Mouse (Mus musculus): ENCODE measurements around the gene Sept9.

The Sept9 gene

GRCm38 (mm10) chr11:117296500-117297189, 97.2 kb downstream of the Sept9 start:
- DNase-seq, result peak; percentile 90

GRCm38 (mm10) chr11:117297190-117297829, 97.8 kb downstream of the Sept9 start:
- DNase-seq, result peak; percentile 91

DNA sequence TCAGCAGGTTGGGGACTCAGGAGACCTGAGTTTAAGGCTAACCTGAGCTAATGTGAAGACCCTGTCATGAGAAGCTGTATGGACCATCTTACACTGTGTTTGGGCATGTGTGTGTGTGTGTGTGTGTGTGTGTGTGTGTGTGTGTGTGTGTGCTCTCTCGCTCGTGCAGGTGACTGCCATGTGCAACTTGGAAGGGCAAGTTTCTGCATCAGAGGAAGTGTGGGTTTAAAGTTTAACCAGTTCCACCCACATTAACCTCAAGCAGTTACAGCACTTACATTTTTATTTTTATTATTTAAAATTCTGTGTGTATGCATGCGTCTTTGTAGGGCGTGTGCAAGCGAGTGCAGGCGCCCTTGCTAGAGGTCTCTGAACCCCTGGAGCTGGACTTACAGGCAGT, 100.3 kb downstream of the Sept9 start:
- DNase-seq, result no peak

GRCm38 (mm10) chr11:117300809-117301208, 101.3 kb downstream of the Sept9 start:
- no peak for DNase-seq

GRCm38 (mm10) chr11:117301716-117302115, 102.3 kb downstream of the Sept9 start:
- DNase-seq, result no peak

- no peak for DNase-seq
Observed at GRCm38 (mm10) chr11:117302371-117302770, 102.9 kb downstream of the Sept9 start.

DNA sequence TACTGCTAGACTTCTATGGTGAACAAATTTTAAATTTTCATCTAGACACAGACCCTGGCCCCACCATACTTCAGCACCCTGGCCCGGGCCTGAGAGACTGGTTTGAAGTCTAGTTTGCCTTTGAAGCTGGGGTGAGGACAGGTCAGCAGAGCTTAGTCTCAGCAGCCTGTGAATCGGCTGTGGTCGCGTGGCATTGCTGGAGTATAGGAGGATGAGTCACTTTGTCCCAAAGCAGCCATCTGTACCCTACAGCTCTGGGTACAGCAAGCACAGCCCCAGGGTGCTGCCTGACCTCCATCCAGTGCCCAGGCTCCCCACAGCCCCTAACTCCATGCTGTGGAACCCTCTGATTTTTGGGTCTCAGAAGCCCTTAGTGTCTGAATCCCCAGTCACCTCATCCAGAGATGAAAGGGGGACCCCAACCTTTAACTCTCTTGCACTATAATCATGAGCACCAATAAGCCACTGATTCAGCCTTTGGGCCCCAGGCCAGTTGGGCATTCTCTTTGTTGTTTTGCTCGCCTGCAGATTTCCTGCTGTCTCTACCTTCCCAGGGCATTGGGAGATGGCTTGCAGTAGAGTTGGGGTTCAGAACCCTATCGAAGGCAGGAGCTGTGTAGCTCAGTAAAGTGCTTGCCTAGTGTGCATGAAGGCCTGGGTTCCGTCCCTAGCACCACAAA, 106.2 kb downstream of the Sept9 start:
- DNase-seq, result no peak

DNA sequence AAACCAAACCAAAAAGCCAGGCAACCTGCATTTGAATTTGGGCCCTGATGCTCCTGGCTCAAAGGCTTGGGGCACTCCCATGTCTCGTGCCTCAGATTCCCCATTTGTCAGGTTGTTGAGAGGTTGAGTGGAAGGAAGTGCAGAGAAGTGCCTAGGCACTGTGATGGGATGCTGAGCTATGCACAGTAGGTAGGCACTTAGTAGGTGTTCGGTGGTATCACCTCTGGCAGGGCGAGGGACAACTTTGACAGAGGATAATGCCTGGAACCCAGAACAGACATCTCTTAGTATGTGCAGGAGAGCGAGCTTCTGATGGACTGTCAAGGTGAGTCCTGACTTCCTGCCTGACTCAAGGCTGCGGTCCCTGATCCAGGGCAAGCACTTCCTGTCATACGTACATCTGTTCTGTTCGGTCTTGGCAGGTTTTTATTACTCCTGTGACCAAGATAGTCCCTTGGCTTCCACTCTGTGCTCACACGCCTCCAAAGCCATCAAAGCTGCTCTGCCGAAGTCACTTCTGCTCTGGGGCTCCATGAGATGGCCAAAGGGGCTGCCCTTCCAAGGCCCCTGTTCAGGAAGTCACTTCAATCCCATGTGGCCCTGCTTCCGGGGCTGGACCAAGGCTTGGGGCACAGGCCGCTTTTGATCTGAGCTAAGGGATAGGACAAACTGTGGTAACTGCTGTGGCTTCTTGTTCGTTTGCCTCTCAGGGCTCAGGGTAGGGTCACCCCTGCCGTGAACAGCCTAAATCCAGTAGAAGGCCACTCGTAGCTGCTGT, 107.0 kb downstream of the Sept9 start:
- DNase-seq, result peak; percentile 97

GRCm38 (mm10) chr11:117307895-117308786, 108.7 kb downstream of the Sept9 start:
- DNase-seq, result peak; percentile 98

DNA sequence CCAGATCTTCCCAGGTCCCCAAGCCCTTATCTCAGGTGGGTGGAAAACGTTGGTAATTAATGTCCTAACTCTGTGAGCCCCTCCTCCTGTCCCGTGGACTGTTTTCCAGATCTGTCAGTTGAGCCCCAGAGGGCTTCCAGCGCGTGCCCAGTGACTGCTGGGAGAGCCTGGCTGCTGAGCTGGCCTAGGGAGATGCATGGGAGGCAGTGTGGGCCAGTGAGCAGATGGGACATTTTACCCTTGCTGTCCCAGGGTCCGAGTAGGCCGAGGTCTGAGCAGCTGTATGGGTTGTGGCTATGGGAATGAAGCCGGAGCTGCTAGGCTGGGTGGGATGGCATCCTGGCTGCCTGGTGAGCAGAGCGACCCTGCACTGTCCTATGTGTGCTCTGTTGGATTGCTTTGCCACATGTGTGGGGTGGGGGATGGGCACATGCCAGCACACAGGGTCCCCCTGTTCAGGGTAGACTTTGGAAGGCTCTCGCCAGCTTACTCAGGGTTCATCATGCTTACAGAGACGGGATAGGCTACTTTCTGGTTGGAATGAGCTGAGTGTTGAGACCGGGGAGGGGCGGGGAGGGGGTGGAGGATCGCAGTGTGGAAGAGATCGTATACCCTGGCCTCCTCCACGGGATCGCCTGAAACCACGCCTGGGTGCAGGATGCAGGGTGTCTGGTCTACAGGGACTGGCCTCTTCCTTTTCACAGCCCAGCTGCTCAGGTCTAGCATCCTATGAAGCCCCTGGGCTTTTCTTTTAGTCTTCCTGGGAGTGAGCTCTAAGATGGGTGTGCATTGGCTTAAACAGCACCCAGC, 109.9 kb downstream of the Sept9 start:
- DNase-seq, result peak; percentile 94

DNA sequence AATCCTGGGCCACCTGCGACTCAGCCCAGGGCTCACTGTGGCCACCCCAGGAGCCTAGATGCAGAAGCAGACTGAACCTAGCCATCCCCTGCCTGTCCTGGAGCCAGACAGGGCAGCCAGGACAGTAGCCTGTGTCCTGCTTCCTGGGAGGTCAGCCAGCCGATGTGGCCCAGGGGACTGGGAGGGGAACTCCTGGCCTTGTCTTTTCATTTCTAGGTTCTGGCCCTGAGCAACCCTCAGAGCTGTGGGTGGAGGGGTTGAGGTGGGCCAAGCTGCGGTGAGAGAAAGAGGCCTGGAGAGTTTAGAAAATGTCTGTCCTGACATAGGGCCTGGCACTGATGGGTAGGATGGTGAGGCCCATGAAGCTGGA, 110.4 kb downstream of the Sept9 start:
- peak; percentile 97 for DNase-seq

- no peak for DNase-seq
Observed at GRCm38 (mm10) chr11:117310341-117311107, 111.1 kb downstream of the Sept9 start.

DNA sequence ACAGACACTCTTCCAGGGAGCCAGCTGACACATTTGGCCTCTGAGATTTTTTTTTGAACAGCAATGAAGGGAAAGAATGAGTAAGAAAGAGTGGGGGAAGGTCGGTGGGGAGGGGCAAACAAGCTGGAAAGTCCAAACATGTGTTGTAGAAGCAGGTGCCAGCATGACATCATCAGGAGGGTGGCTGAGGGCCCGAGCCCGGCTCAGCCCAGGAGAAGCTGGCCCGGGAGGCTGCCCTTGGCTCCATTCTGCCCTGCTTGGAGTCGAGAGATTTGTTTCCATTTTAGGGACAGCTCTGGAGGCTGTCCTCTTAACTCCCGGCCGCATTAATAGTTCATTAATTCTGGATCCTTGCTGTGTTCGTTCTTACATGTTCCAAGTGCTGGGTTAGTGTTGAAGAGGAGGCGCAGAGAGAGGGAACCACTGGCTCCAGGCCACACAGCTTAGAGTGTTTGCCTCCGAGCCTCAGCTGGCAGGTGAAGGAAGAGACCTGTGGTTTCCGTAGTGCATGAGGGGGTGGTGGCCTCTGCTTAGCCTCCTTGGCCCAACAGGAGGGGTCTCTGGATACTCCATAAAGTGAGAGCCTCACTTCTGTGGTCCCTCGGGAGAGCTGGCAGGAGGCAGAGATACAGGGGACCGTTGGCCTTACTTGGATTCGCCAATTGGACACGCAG, 111.8 kb downstream of the Sept9 start:
- peak; percentile 98 for DNase-seq

DNA sequence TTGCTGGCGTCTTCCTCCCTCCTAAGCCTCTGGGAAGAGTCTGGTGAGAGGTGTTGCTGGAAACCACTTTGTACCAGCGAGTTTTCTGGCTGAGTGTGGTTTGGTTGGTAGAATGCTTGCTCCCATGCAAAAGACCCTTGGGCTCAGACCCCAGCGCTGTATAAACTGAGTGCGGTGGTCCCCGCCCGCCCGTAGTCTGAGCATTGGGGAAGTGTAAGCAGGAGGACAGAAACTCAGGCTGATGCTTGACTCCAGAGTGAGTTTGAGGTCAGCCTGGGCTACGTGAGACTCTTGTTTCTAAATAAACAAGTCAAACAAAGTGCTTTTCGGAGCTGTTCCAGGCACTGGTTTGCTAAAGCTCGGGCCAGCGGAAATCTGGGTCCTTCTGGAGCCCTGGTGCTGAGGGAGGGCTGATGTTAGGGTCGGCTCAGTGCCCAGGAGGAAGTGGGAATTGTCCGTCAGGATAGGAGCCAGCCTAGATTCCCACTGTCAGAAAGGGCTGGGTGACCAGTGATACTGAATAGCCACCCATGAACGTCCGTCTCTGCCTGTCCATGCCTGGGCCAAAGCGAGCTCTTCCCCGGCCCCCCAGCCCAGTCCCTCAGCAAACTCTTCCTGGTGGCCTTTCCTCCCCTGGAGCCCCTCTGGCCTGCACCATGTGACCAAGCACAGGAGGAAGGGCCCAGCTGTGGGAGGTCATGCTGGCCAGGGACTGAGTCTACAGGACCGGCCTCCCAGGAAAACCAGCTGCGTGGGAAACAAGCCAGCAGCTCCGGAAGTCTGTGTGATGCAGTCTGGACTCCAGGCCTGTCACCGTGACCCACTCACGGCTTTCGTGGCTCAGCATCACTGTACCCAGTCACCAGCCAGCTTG, 112.8 kb downstream of the Sept9 start:
- DNase-seq, result peak; percentile 99

- DNase-seq, result no peak
Observed at GRCm38 (mm10) chr11:117312936-117313335, 113.5 kb downstream of the Sept9 start.

- DNase-seq, result peak; percentile 92
Observed at GRCm38 (mm10) chr11:117313446-117313845, 114.0 kb downstream of the Sept9 start.

- DNase-seq, result peak; percentile 97
Observed at GRCm38 (mm10) chr11:117314026-117314425, 114.6 kb downstream of the Sept9 start.

DNA sequence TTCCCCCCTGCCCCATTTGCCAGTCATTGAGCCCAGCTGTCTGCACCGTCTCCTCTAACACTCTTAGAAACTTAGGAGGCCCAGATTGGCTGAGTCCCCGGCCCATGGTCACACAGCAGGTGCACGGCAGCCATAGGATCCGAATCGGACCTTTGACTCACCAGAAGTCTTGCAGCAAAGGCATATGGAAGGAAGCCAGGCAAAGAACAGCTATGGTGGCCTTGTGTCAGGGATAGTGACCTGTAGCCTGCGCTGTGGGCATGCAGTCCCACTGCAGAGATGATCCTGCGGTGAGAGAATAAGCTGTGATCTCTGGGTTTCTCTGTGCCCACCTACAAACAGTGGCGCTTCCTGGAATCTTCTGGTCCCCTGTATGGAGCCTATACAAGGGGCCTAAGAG, 115.1 kb downstream of the Sept9 start:
- peak; percentile 90 for DNase-seq

GRCm38 (mm10) chr11:117315309-117315708, 115.8 kb downstream of the Sept9 start:
- peak; percentile 98 for DNase-seq

Measured in heart, adult 11 months (tissue).